Mouse (Mus musculus) brain, embryonic 14.5 days (tissue): ENCODE measurements at regions not wholly inside any gene's neighbourhood (a gene's known extent, or its start where the extent isn't known, plus 50 kb on each side); places are given as distances from the start of the nearest gene placed in this dataset.
"Not testable (repeated sequence)": the region's sequence is repeated elsewhere in the genome, so short reads cannot be mapped to it uniquely, and the experiment has no call there.

Experiments used
- CTCF ChIP-seq: fragments of 200-500 bp; IDR thresholded peaks from 2 replicates; pipeline ENCODE4 v1.5.1; 2012; ENCODE audit warnings: inconsistent platforms, mild to moderate bottlenecking, moderate library complexity, borderline replicate concordance; ENCODE audit not compliant: insufficient read depth, insufficient read length; ENCODE audit errors: extremely low read depth
- POLR2A ChIP-seq: fragments of 200-500 bp; IDR thresholded peaks from 2 replicates; pipeline ENCODE4 v1.6.1; 2012; ENCODE audit warnings: mild to moderate bottlenecking, inconsistent platforms, borderline replicate concordance; ENCODE audit not compliant: poor library complexity, insufficient read depth, insufficient read length, severe bottlenecking; ENCODE audit errors: extremely low read depth

- not testable (repeated sequence) for TF ChIP-seq POLR2A
- TF ChIP-seq CTCF: peak; percentile 63; the same call in 1 of the 2 replicates
These were observed 82.5 kb upstream of the Zfp637 start for GRCm38 (mm10) chr6:117758516-117758915.
